Mouse (Mus musculus) neural tube, embryonic 11.5 days (tissue): Measurements from ENCODE around the gene Mrgprg. TPM values are rescaled to one million over a fixed set of nuclear protein-coding genes. Genes with fewer than 3 reads are reported as not detected.

Source experiments
- ATAC-seq: fragments of 200-750 bp; cut with Nextera tagmentation; 2 replicates; pipeline ENCODE4 v1.8.0; 2017; ENCODE audit warnings: moderate number of reproducible peaks, mild to moderate bottlenecking, moderate TSS enrichment, moderate library complexity; ENCODE audit not compliant: insufficient read depth, low FRiP score, low TSS enrichment
- DNase-seq: peaks from one replicate; pipeline ENCODE4 v3.0.0-alpha.2; 2015; ENCODE audit warnings: low spot score
- H3K27ac ChIP-seq: fragments of 300-500 bp; sonication (generic); 2 replicates; pipeline ENCODE4 v1.5.1; 2014; ENCODE audit warnings: low read depth, mild to moderate bottlenecking, low read length
- H3K27me3 ChIP-seq: fragments of 300-500 bp; sonication (generic); 2 replicates; pipeline ENCODE4 v1.6.1; 2014; ENCODE audit warnings: mild to moderate bottlenecking, low read length, mixed read lengths; ENCODE audit not compliant: control insufficient read depth, insufficient read depth
- H3K36me3 ChIP-seq: fragments of 300-500 bp; sonication (generic); 2 replicates; pipeline ENCODE4 v1.6.1; 2014; ENCODE audit warnings: mild to moderate bottlenecking, low read length, moderate library complexity, mixed read lengths; ENCODE audit not compliant: control insufficient read depth, insufficient read depth
- H3K4me1 ChIP-seq: fragments of 300-500 bp; sonication (generic); 2 replicates; pipeline ENCODE4 v1.6.1; 2014; ENCODE audit warnings: low read length, mixed read lengths; ENCODE audit not compliant: control insufficient read depth, insufficient read depth
- H3K4me2 ChIP-seq: fragments of 300-500 bp; sonication (generic); 2 replicates; pipeline ENCODE4 v1.6.1; 2014; ENCODE audit warnings: low read depth, mild to moderate bottlenecking, moderate library complexity
- H3K4me3 ChIP-seq: fragments of 300-500 bp; sonication (generic); 2 replicates; pipeline ENCODE4 v1.5.1; 2014; ENCODE audit warnings: low read depth, low read length
- H3K9ac ChIP-seq: fragments of 300-500 bp; sonication (generic); 2 replicates; pipeline ENCODE4 v1.6.1; 2014; ENCODE audit warnings: mild to moderate bottlenecking, low read length
- H3K9me3 ChIP-seq: fragments of 300-500 bp; sonication (generic); 2 replicates; pipeline ENCODE4 v1.6.1; 2016; ENCODE audit warnings: low read length; ENCODE audit not compliant: control insufficient read depth
- WGBS: fragments of 180-500 bp; shearing (Covaris S2); extraction: QIAGEN DNeasy Blood & Tissue Kit; methylation state at CpG from one replicate; pipeline ENCODE4 v1.1.7; 2014; 5-methylcytosine and 5-hydroxymethylcytosine counted together
- microRNA-seq: library from miRNA; unstranded; fragments of <30 nt; microRNA quantifications from one replicate; pipeline ENCODE4, GENCODE M21; 2016
- polyA plus RNA-seq: library from polyadenylated mRNA; unstranded; fragments of >200 nt; fragmentation: Nextera tagmentation; extraction: Ambion mirVana; gene quantifications from 2 replicates; pipeline ENCODE4 v1.2.1, GENCODE M21; 2014

The Mrgprg gene
- polyA plus RNA-seq, 1 experiment from 2014 or later = not detected

GRCm38 (mm10) chr7:143729886-143730285 is 36.9 kb downstream of the Mrgprg start:
- Histone ChIP-seq H3K4me2 (no peak overlapping the region), H3K9ac (no peak overlapping the region), H3K27ac (no peak overlapping the region), H3K4me3 (no peak overlapping the region), H3K27me3 (no peaks in the 10 kb centered on the region), H3K4me1 (no peaks in the 10 kb centered on the region), H3K36me3 (no peaks in the 10 kb centered on the region), H3K9me3 (no peaks in the 10 kb centered on the region)
- DNase-seq (no peak), ATAC-seq (no peak)
- WGBS = 77% methylated on average over 10 of the region's 10 CpGs

GRCm38 (mm10) chr7:143726396-143726795 is 40.4 kb downstream of the Mrgprg start:
- Histone ChIP-seq H3K27me3 (no peaks in the 10 kb centered on the region), H3K4me3 (no peak overlapping the region), H3K9me3 (no peaks in the 10 kb centered on the region), H3K36me3 (no peaks in the 10 kb centered on the region), H3K27ac (no peak overlapping the region), H3K4me2 (no peak overlapping the region), H3K4me1 (no peaks in the 10 kb centered on the region), H3K9ac (no peak overlapping the region)
- ATAC-seq (no peak), DNase-seq (no peak)
- WGBS = 73% methylated on average over 4 of the region's 4 CpGs

- ATAC-seq (no peak), DNase-seq (no peak)
- no peak overlapping the region for H3K4me2 ChIP-seq
- no peaks in the 10 kb centered on the region for H3K27me3 ChIP-seq
- WGBS = 81% methylated on average over 4 of the region's 4 CpGs
- no peak overlapping the region for H3K27ac ChIP-seq
- H3K9me3 ChIP-seq = no peaks in the 10 kb centered on the region
- no peak overlapping the region for H3K9ac ChIP-seq
- no peaks in the 10 kb centered on the region for H3K36me3 ChIP-seq
- no peaks in the 10 kb centered on the region for H3K4me1 ChIP-seq
- H3K4me3 ChIP-seq = no peak overlapping the region
Observed at GRCm38 (mm10) chr7:143723841-143724240, 43.0 kb downstream of the Mrgprg start.

GRCm38 (mm10) chr7:143722646-143723045 is 44.1 kb downstream of the Mrgprg start:
- H3K36me3 ChIP-seq = no peaks in the 10 kb centered on the region
- WGBS = 86% methylated on average over 5 of the region's 5 CpGs
- ATAC-seq (no peak), DNase-seq (no peak)
- no peak overlapping the region for H3K4me3 ChIP-seq
- no peak overlapping the region for H3K4me2 ChIP-seq
- H3K9ac ChIP-seq = no peak overlapping the region
- no peak overlapping the region for H3K27ac ChIP-seq
- H3K4me1 ChIP-seq = no peaks in the 10 kb centered on the region
- H3K27me3 ChIP-seq = no peaks in the 10 kb centered on the region
- no peaks in the 10 kb centered on the region for H3K9me3 ChIP-seq

GRCm38 (mm10) chr7:143717811-143718210 is 49.0 kb downstream of the Mrgprg start:
- Histone ChIP-seq H3K4me3 (no peak overlapping the region), H3K9me3 (no peaks in the 10 kb centered on the region), H3K27ac (no peak overlapping the region), H3K36me3 (no peaks in the 10 kb centered on the region), H3K4me2 (no peak overlapping the region), H3K9ac (no peak overlapping the region), H3K27me3 (no peaks in the 10 kb centered on the region), H3K4me1 (no peaks in the 10 kb centered on the region)
- 71% methylated on average over 1 of the region's 1 CpGs for WGBS
- ATAC-seq (no peak), DNase-seq (no peak)

Small RNA genes within 50 kb of the gene (microRNA-seq; reads per million reads assigned to microRNA genes)
- not detected for gene Gm22064

Other genes with a start within 250 kb of the Mrgprg start
- gene Nap1l4, start 217.9 kb downstream of the Mrgprg start, polyA plus RNA-seq = 178 and 198 TPM in 2 replicates
- 65.2 and 68.5 TPM in 2 replicates for gene Cars, start 166.9 kb downstream of the Mrgprg start, polyA plus RNA-seq
- 0.27 and 0.35 TPM in 2 replicates for gene Tnfrsf26, start 138.3 kb downstream of the Mrgprg start, polyA plus RNA-seq
- 9.0 and 10.6 TPM in 2 replicates for gene Tnfrsf22, start 117.3 kb downstream of the Mrgprg start, polyA plus RNA-seq
- 0.20 and 0.68 TPM in 2 replicates for gene Tnfrsf23, start 81.1 kb downstream of the Mrgprg start, polyA plus RNA-seq
- gene Osbpl5, start 10.0 kb downstream of the Mrgprg start, polyA plus RNA-seq = 15.8 and 18.9 TPM in 2 replicates
- 2.8 and 4.4 TPM in 2 replicates for gene Mrgpre, start 17.5 kb upstream of the Mrgprg start, polyA plus RNA-seq
- 8.7 and 8.9 TPM in 2 replicates for gene Nadsyn1, start 55.9 kb upstream of the Mrgprg start, polyA plus RNA-seq
- 70.1 and 86.1 TPM in 2 replicates for gene Dhcr7, start 56.2 kb upstream of the Mrgprg start, polyA plus RNA-seq
- not detected in 2 replicates for gene Gm498, start 99.8 kb upstream of the Mrgprg start, polyA plus RNA-seq
- gene Shank2, start 234.9 kb upstream of the Mrgprg start, polyA plus RNA-seq = 2.1 and 2.4 TPM in 2 replicates